Mouse (Mus musculus) pancreas, adult 10 weeks (tissue): ENCODE measurements around the gene Olfr850. TPM values are rescaled to one million over a fixed set of nuclear protein-coding genes. Genes with fewer than 3 reads are reported as not detected.

Source experiments
- polyA plus RNA-seq: library from polyadenylated mRNA; stranded (reverse); fragments of 350-450 nt; fragmentation: Illumina TruSeq; extraction: RNeasy Lipid Tissue Mini Kit (QIAGEN cat#74804); gene quantifications from one replicate; pipeline ENCODE4 v1.2.3, GENCODE M21; 2015; ENCODE audit warnings: low read depth, low replicate concordance; ENCODE audit not compliant: insufficient read depth

Olfr850 gene
- not detected for polyA plus RNA-seq

DNA sequence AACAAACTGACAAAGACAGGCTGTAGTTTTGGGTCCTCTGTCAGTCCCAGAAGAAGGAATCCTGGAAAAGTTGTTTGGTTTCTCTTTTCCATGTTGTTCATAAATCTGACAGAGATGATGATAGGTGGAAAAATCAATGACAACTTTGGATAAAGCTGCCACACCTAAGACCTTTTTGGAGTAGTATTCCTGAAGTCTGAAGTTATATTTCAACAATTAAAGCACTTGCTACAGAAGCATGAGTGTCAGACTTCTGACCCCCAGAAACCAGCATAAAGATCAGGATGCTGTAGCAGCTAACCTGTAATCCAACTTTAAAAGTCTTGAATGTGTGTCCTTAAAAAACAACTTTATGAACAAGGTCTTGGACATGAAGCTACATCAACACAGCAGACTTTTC lies at the start of gene Olfr850:
TSS of gene Olfr850 (minus strand) at position 101 of the 400 bp plus-strand sequence.

DNA sequence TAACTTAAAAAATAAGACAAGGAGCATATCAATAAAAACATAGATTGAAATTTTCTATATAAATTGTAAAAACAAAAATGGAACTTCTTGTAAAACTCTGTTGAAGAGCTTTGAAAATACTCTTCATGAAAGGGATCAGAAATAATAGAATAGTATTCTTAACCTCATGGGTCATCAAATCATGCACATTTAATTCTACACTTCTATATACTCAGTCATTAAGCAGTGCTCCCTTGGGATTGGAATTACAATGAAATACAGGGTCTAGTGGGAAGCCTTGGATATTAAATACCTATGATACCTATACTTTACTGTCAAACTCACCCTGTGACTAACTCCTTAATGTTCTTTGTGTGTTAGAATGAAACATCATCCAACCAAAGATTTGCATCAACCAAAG lies 14.9 kb upstream of the Olfr850 start, which contains the start of gene Olfr851:
TSS of gene Olfr851 (plus strand) at position 301 of the 400 bp plus-strand sequence.

DNA sequence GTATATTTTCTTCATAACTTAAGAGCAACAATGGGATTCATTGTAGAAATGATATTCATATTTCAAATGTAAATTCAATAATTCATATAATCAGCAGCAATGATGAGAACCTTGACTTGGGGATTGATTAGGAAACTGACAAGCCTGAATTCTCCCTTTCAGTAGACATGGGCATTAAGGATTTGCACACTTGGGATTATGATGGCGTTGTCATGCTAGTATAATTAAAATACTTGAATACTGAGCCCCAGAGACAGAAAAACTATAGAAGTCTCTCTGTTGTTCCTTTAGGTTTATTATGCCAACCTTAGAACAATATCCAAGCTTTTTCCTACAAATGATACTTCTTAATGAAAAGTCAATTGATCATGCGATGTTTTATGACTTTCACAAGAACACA lies 38.1 kb downstream of the Olfr850 start, which contains the start of gene Olfr849:
TSS of gene Olfr849 (plus strand) at position 301 of the 400 bp plus-strand sequence.

Other genes starting within 250 kb of the Olfr850 start
- not detected for gene Olfr843, start 226.3 kb downstream of the Olfr850 start, polyA plus RNA-seq
- not detected for gene Olfr844, start 161.9 kb downstream of the Olfr850 start, polyA plus RNA-seq
- gene Olfr845, start 141.8 kb downstream of the Olfr850 start, polyA plus RNA-seq: not detected
- gene Olfr846, start 114.2 kb downstream of the Olfr850 start, polyA plus RNA-seq: not detected
- gene Olfr847, start 99.6 kb downstream of the Olfr850 start, polyA plus RNA-seq: not detected
- not detected for gene Olfr849, start 38.0 kb downstream of the Olfr850 start, polyA plus RNA-seq
- gene Olfr851, start 15.0 kb upstream of the Olfr850 start, polyA plus RNA-seq: not detected
- not detected for gene Olfr853, start 62.8 kb upstream of the Olfr850 start, polyA plus RNA-seq
- gene Olfr854, start 89.1 kb upstream of the Olfr850 start, polyA plus RNA-seq: not detected
- gene Olfr855, start 104.4 kb upstream of the Olfr850 start, polyA plus RNA-seq: not detected
- gene Zfp317, start 143.9 kb upstream of the Olfr850 start, polyA plus RNA-seq: 3.8 TPM
- not detected for gene Olfr857, start 231.2 kb upstream of the Olfr850 start, polyA plus RNA-seq